Mouse (Mus musculus): ENCODE measurements around the gene Hint3. TPM values are rescaled to one million over a fixed set of nuclear protein-coding genes. Genes with fewer than 3 reads are reported as not detected.

The Hint3 gene
- total and polyA plus RNA-seq, 3 experiments = 10.2 to 19.3 (median 14.8) TPM

- ATAC-seq (ENCODE audit: extremely low read depth, insufficient number of reproducible peaks, low FRiP score, poor library complexity, severe bottlenecking) (no peak), DNase-seq (ENCODE audit: low spot score) (no peak)
- Histone ChIP-seq H3K9me3 (replicated peaks) (no peaks in the 10 kb centered on the region), H3K4me3 (ENCODE audit: low read depth, low read length) (no peak overlapping the region), H3K27me3 (ENCODE audit: insufficient read depth, low read length) (no peaks in the 10 kb centered on the region), H3K4me1 (ENCODE audit: insufficient read depth, low read depth, low read length) (no peaks in the 10 kb centered on the region), H3K36me3 (replicated peaks) (peaks cover 30% of the 10 kb centered on the region)
- TF ChIP-seq TAL1 (conservative IDR thresholded peaks at IDR 0.05; ENCODE audit: low read depth, low read length) (no peak), POLR2AphosphoS5 (IDR thresholded peaks at IDR 0.05; ENCODE audit: insufficient replicate concordance, low read depth, low read length) (no peak), GATA1 (IDR thresholded peaks at IDR 0.05; ENCODE audit: borderline replicate concordance, low read length) (no peak), CTCF (IDR thresholded peaks at IDR 0.05; ENCODE audit: low read depth, low read length) (no peak), GATA2 (IDR thresholded peaks at IDR 0.05; ENCODE audit: borderline replicate concordance, low read depth, low read length) (no peak)
Measured at GRCm38 (mm10) chr10:30609614-30610013, 19.8 kb downstream of the Hint3 start.

GRCm38 (mm10) chr10:30608109-30608508 lies 21.3 kb downstream of the Hint3 start:
- H3K9me3 ChIP-seq (replicated peaks) = no peaks in the 10 kb centered on the region
- DNase-seq (ENCODE audit: low spot score) (no peak), ATAC-seq (ENCODE audit: extremely low read depth, insufficient number of reproducible peaks, low FRiP score, poor library complexity, severe bottlenecking) (no peak)
- H3K4me3 ChIP-seq (ENCODE audit: low read depth, low read length) = no peak overlapping the region
- H3K27me3 ChIP-seq (ENCODE audit: insufficient read depth, low read length) = no peaks in the 10 kb centered on the region
- H3K4me1 ChIP-seq (ENCODE audit: insufficient read depth, low read depth, low read length) = no peaks in the 10 kb centered on the region
- H3K36me3 ChIP-seq (replicated peaks) = peaks cover 25% of the 10 kb centered on the region
- TF ChIP-seq POLR2AphosphoS5 (IDR thresholded peaks at IDR 0.05; ENCODE audit: insufficient replicate concordance, low read depth, low read length) (no peak), GATA2 (IDR thresholded peaks at IDR 0.05; ENCODE audit: borderline replicate concordance, low read depth, low read length) (no peak), CTCF (IDR thresholded peaks at IDR 0.05; ENCODE audit: low read depth, low read length) (no peak), TAL1 (conservative IDR thresholded peaks at IDR 0.05; ENCODE audit: low read depth, low read length) (no peak), GATA1 (IDR thresholded peaks at IDR 0.05; ENCODE audit: borderline replicate concordance, low read length) (no peak)

GRCm38 (mm10) chr10:30600542-30600966 lies 28.9 kb downstream of the Hint3 start, which contains the start of gene Trmt11:
Gene Trmt11, minus strand, starts transcription at chr10:30600749.
- no peak for TF ChIP-seq TAL1 (conservative IDR thresholded peaks at IDR 0.05; ENCODE audit: low read depth, low read length)
- no peak for TF ChIP-seq GATA1 (IDR thresholded peaks at IDR 0.05; ENCODE audit: borderline replicate concordance, low read length)
- TF ChIP-seq CTCF (IDR thresholded peaks at IDR 0.05; ENCODE audit: low read depth, low read length) = no peak
- TF ChIP-seq POLR2AphosphoS5 (IDR thresholded peaks at IDR 0.05; ENCODE audit: insufficient replicate concordance, low read depth, low read length) = no peak
- no peak for TF ChIP-seq GATA2 (IDR thresholded peaks at IDR 0.05; ENCODE audit: borderline replicate concordance, low read depth, low read length)
- H3K4me1 ChIP-seq (ENCODE audit: insufficient read depth, low read depth, low read length) = peaks cover 31% of the 10 kb centered on the region
- H3K4me3 ChIP-seq (ENCODE audit: low read depth, low read length) = peak within 1 kb of the TSS; percentile 84
- no peaks in the 10 kb centered on the region for H3K9me3 ChIP-seq (replicated peaks)
- peak; percentile 86 for ATAC-seq (ENCODE audit: extremely low read depth, insufficient number of reproducible peaks, low FRiP score, poor library complexity, severe bottlenecking)
- H3K36me3 ChIP-seq (replicated peaks) = peaks cover 36% of the 10 kb centered on the region
- DNase-seq (ENCODE audit: low spot score) = peak; percentile 84
- no peaks in the 10 kb centered on the region for H3K27me3 ChIP-seq (ENCODE audit: insufficient read depth, low read length)

GRCm38 (mm10) chr10:30600094-30600534 lies 29.3 kb downstream of the Hint3 start:
- H3K4me1 ChIP-seq (ENCODE audit: insufficient read depth, low read depth, low read length) = peaks cover 31% of the 10 kb centered on the region
- no peaks in the 10 kb centered on the region for H3K27me3 ChIP-seq (ENCODE audit: insufficient read depth, low read length)
- no peaks in the 10 kb centered on the region for H3K9me3 ChIP-seq (replicated peaks)
- peak; percentile 56 for ATAC-seq (ENCODE audit: extremely low read depth, insufficient number of reproducible peaks, low FRiP score, poor library complexity, severe bottlenecking)
- DNase-seq (ENCODE audit: low spot score) = no peak
- peak overlapping the region; percentile 84 for H3K4me3 ChIP-seq (ENCODE audit: low read depth, low read length)
- H3K36me3 ChIP-seq (replicated peaks) = peaks cover 38% of the 10 kb centered on the region
- no peak for TF ChIP-seq GATA2 (IDR thresholded peaks at IDR 0.05; ENCODE audit: borderline replicate concordance, low read depth, low read length)
- no peak for TF ChIP-seq CTCF (IDR thresholded peaks at IDR 0.05; ENCODE audit: low read depth, low read length)
- no peak for TF ChIP-seq GATA1 (IDR thresholded peaks at IDR 0.05; ENCODE audit: borderline replicate concordance, low read length)
- no peak for TF ChIP-seq TAL1 (conservative IDR thresholded peaks at IDR 0.05; ENCODE audit: low read depth, low read length)
- no peak for TF ChIP-seq POLR2AphosphoS5 (IDR thresholded peaks at IDR 0.05; ENCODE audit: insufficient replicate concordance, low read depth, low read length)

- H3K9me3 ChIP-seq (replicated peaks) = no peaks in the 10 kb centered on the region
- no peak for ATAC-seq (ENCODE audit: extremely low read depth, insufficient number of reproducible peaks, low FRiP score, poor library complexity, severe bottlenecking)
- no peak overlapping the region for H3K4me3 ChIP-seq (ENCODE audit: low read depth, low read length)
- peaks cover 70% of the 10 kb centered on the region for H3K36me3 ChIP-seq (replicated peaks)
- no peaks in the 10 kb centered on the region for H3K27me3 ChIP-seq (ENCODE audit: insufficient read depth, low read length)
- peaks cover 13% of the 10 kb centered on the region for H3K4me1 ChIP-seq (ENCODE audit: insufficient read depth, low read depth, low read length)
- TF ChIP-seq GATA1 (IDR thresholded peaks at IDR 0.05; ENCODE audit: borderline replicate concordance, low read length) (no peak), CTCF (IDR thresholded peaks at IDR 0.05; ENCODE audit: low read depth, low read length) (no peak), POLR2AphosphoS5 (IDR thresholded peaks at IDR 0.05; ENCODE audit: insufficient replicate concordance, low read depth, low read length) (no peak), GATA2 (IDR thresholded peaks at IDR 0.05; ENCODE audit: borderline replicate concordance, low read depth, low read length) (no peak), TAL1 (conservative IDR thresholded peaks at IDR 0.05; ENCODE audit: low read depth, low read length) (no peak)
- no peak for DNase-seq (ENCODE audit: low spot score)
Measured at GRCm38 (mm10) chr10:30587037-30587436, 42.4 kb downstream of the Hint3 start.

- Histone ChIP-seq H3K27me3 (ENCODE audit: insufficient read depth, low read length) (no peaks in the 10 kb centered on the region), H3K36me3 (replicated peaks) (peaks cover 60% of the 10 kb centered on the region), H3K9me3 (replicated peaks) (no peaks in the 10 kb centered on the region), H3K4me1 (ENCODE audit: insufficient read depth, low read depth, low read length) (peaks cover 13% of the 10 kb centered on the region), H3K4me3 (ENCODE audit: low read depth, low read length) (no peak overlapping the region)
- no peak for TF ChIP-seq POLR2AphosphoS5 (IDR thresholded peaks at IDR 0.05; ENCODE audit: insufficient replicate concordance, low read depth, low read length)
- no peak for TF ChIP-seq CTCF (IDR thresholded peaks at IDR 0.05; ENCODE audit: low read depth, low read length)
- TF ChIP-seq GATA1 (IDR thresholded peaks at IDR 0.05; ENCODE audit: borderline replicate concordance, low read length) = no peak
- no peak; the same call in 1 of the 2 replicates for TF ChIP-seq TAL1 (conservative IDR thresholded peaks at IDR 0.05; ENCODE audit: low read depth, low read length)
- TF ChIP-seq GATA2 (IDR thresholded peaks at IDR 0.05; ENCODE audit: borderline replicate concordance, low read depth, low read length) = no peak
- DNase-seq (ENCODE audit: low spot score) (no peak), ATAC-seq (ENCODE audit: extremely low read depth, insufficient number of reproducible peaks, low FRiP score, poor library complexity, severe bottlenecking) (peak; percentile 70)
Measured at GRCm38 (mm10) chr10:30585691-30586090, 43.7 kb downstream of the Hint3 start.

Measured in G1E (cell line).